Mouse (Mus musculus): ENCODE data around the gene A830031A19Rik.

DNA sequence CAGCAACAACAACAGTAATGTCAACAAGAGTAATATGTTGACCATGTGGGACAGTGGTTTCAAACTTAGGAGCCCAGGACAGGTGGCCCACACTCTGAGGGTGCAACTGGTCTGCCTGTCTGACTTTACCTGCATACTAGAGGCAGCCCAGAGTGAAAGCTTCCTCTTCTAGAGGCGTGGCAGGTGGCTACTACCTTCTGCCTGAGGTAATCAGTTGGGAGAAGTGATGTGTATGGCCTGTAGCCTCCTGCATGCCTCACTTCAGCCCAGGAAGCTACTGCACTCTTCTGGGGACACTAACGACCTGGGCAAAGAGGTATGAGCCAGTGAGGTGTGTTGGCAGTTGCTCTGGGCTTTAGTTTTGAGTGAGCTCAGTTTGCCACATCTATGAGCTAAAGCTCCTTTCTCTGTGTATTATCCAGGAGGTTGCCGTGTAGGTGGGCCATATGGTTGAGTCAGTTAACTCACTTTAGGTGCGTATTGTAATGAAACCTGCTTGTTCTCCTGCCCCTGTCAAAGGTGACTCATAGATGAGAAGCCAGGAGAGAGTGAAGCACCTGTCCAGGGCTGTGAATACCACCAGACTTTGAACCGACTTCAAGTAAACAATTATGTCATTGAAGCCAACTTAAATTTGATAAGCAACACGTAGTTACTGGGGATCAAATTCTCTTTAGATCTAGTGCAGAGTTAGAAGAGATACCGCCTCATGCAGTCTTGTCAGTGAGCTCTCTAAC lies 41.9 kb upstream of the A830031A19Rik start:
- TF ChIP-seq CTCF (IDR thresholded peaks at IDR 0.05; ENCODE audit: low read depth, low read length): no peak
- no peak for TF ChIP-seq GATA1 (IDR thresholded peaks at IDR 0.05; ENCODE audit: borderline replicate concordance, low read length)
- no peak for TF ChIP-seq TAL1 (conservative IDR thresholded peaks at IDR 0.05; ENCODE audit: low read depth, low read length)

Measured in G1E (cell line).